ENCODE assay signal across 8 mouse cellular contexts in genomic region chr9:108347540-108348289, GRCm38 (mm10). TPM values are rescaled to one million over a fixed set of nuclear protein-coding genes. Genes with fewer than 3 reads are reported as not detected.
DNase-seq lines count a peak whose midpoint lies in the region; ATAC-seq and TF ChIP-seq lines count a peak whose summit lies in the region.

Gene Usp4 (plus strand): TSS chr9:108347853.

- peaks cover 40% of the 10 kb centered on the region for H3K79me2 ChIP-seq in myocyte (ENCODE audit: control insufficient read depth, insufficient read depth)

- peak; percentile 87 for TF ChIP-seq POLR2A in myocyte (IDR thresholded peaks at IDR 0.05; ENCODE audit: insufficient read length, low read depth)

- DNase-seq in c-Kit-negative CD71-positive TER-119-positive erythroid progenitor cells, embryonic 14.5 days (ENCODE audit: low read depth, low spot score) = peak; percentile 80
- peak; percentile 72 for DNase-seq in fibroblast of lung, adult 2 months (ENCODE audit: low read depth)
- peak; percentile 96 for DNase-seq in kidney, postnatal 10 days
- DNase-seq in liver, embryonic 11.5 days (ENCODE audit: low spot score) = peak; percentile 87
- DNase-seq in spleen, postnatal 4 days (ENCODE audit: low spot score in 2 of 2) = peak; percentile 88 to 94

- no peaks in the 10 kb centered on the region for H3K27me3 ChIP-seq in heart, embryonic 13.5 days (replicated peaks)
- H3K27me3 ChIP-seq in liver, embryonic 11.5 days (replicated peaks; ENCODE audit: control insufficient read depth, insufficient read depth, low read length) = no peaks in the 10 kb centered on the region
- no peaks in the 10 kb centered on the region for H3K27me3 ChIP-seq in myocyte (ENCODE audit: control insufficient read depth, insufficient read depth, insufficient read length)

- ATAC-seq in CD4-positive, CD25-positive, alpha-beta regulatory T cell, adult 4 months = peak; percentile 92
- peak; percentile 87 for ATAC-seq in heart, embryonic 13.5 days (ENCODE audit: extremely low read depth, insufficient number of reproducible peaks, low FRiP score, low TSS enrichment)
- ATAC-seq in liver, embryonic 11.5 days (replicated peaks; ENCODE audit: low FRiP score) = peak; percentile 83

- peaks cover 24% of the 10 kb centered on the region for H3K4me1 ChIP-seq in heart, embryonic 13.5 days
- H3K4me1 ChIP-seq in liver, embryonic 11.5 days (replicated peaks; ENCODE audit: control insufficient read depth, insufficient read depth, low read length) = peaks cover 40% of the 10 kb centered on the region

- under 1% methylated on average over 74 of the region's 75 CpGs for WGBS in heart, embryonic 13.5 days
- WGBS in liver, embryonic 11.5 days = under 1% methylated on average over 75 of the region's 75 CpGs

- peak within 1 kb of the TSS; percentile 96 for H3K27ac ChIP-seq in heart, embryonic 13.5 days (replicated peaks)
- H3K27ac ChIP-seq in liver, embryonic 11.5 days (ENCODE audit: low read depth, low read length) = peak within 1 kb of the TSS; percentile 87

- H3K4me2 ChIP-seq in heart, embryonic 13.5 days = peak within 1 kb of the TSS; percentile 89
- peak within 1 kb of the TSS; percentile 77 for H3K4me2 ChIP-seq in liver, embryonic 11.5 days
- H3K4me2 ChIP-seq in myocyte (ENCODE audit: low read depth) = peak within 1 kb of the TSS; percentile 90

- H3K9me3 ChIP-seq in heart, embryonic 13.5 days = no peaks in the 10 kb centered on the region
- H3K9me3 ChIP-seq in liver, embryonic 11.5 days (ENCODE audit: control insufficient read depth, low read length) = no peaks in the 10 kb centered on the region

- H3K4me3 ChIP-seq in heart, embryonic 13.5 days = peak within 1 kb of the TSS; percentile 92
- H3K4me3 ChIP-seq in liver, embryonic 11.5 days (ENCODE audit: low read depth, low read length) = peak within 1 kb of the TSS; percentile 98
- peak within 1 kb of the TSS; percentile 87 for H3K4me3 ChIP-seq in myocyte

- H3ac ChIP-seq in myocyte (ENCODE audit: control insufficient read depth, insufficient read length) = peak within 1 kb of the TSS; percentile 98

- H3K36me3 ChIP-seq in heart, embryonic 13.5 days = peaks cover 29% of the 10 kb centered on the region
- H3K36me3 ChIP-seq in liver, embryonic 11.5 days (ENCODE audit: control insufficient read depth, insufficient read depth, low read length) = peaks cover 23% of the 10 kb centered on the region
- H3K36me3 ChIP-seq in myocyte (ENCODE audit: control insufficient read depth, insufficient read depth) = peaks cover 29% of the 10 kb centered on the region

- peak within 1 kb of the TSS; percentile 94 for H3K9ac ChIP-seq in heart, embryonic 13.5 days
- H3K9ac ChIP-seq in liver, embryonic 11.5 days (ENCODE audit: low read depth, low read length) = peak within 1 kb of the TSS; percentile 92

TF ChIP-seq in myocyte, 11 proteins besides CTCF, POLR2A, EP300 and RAD21:
- no peak for TF ChIP-seq TCF12 (IDR thresholded peaks at IDR 0.05; ENCODE audit: insufficient read depth, poor library complexity, severe bottlenecking)
- TF ChIP-seq TCF3 (IDR thresholded peaks at IDR 0.05; ENCODE audit: insufficient read length, low read depth) = no peak
- no peak for TF ChIP-seq CEBPB (IDR thresholded peaks at IDR 0.05; ENCODE audit: insufficient read depth, poor library complexity, severe bottlenecking)
- no peak for TF ChIP-seq MAX (IDR thresholded peaks at IDR 0.05; ENCODE audit: low read depth)
- peak in 1 of 3 experiments; percentile 26 for TF ChIP-seq MYOG (IDR thresholded peaks at IDR 0.05; ENCODE audit: control insufficient read depth in 1 of 3, insufficient read depth in 1 of 3, insufficient read length in 2 of 3, low read depth in 2 of 3)
- no peak for TF ChIP-seq SRF (IDR thresholded peaks at IDR 0.05; ENCODE audit: control insufficient read depth, insufficient read length, low read depth)
- TF ChIP-seq USF1 (IDR thresholded peaks at IDR 0.05; ENCODE audit: low read depth) = no peak
- TF ChIP-seq REST (IDR thresholded peaks at IDR 0.05; ENCODE audit: insufficient read depth, insufficient read length) = no peak
- TF ChIP-seq MYOD1 (IDR thresholded peaks at IDR 0.05; ENCODE audit: control insufficient read depth in 1 of 3, insufficient read length in 2 of 3, low read depth in 2 of 3) = peak in 1 of 3 experiments; percentile 41
- TF ChIP-seq E2F4 (IDR thresholded peaks at IDR 0.05; ENCODE audit: insufficient read depth) = no peak
- TF ChIP-seq POLR2AphosphoS2 (IDR thresholded peaks at IDR 0.05; ENCODE audit: insufficient read length, low read depth) = peak; percentile 83

RNA-seq across cellular contexts. Expression of gene Usp4, which starts in this region (rescaled TPM):
- polyA plus RNA-seq in CD4-positive, CD25-positive, alpha-beta regulatory T cell, adult 4 months (2017; shearing (Covaris generic)) = 100 to 1,000 TPM; 102 to 155 TPM
- 80.6 and 86.7 TPM in 2 replicates for polyA plus RNA-seq in heart, embryonic 13.5 days (2015; fragmentation: Nextera tagmentation; extraction: Ambion mirVana)
- polyA plus RNA-seq in liver, embryonic 11.5 days (2014; fragmentation: Nextera tagmentation; extraction: Ambion mirVana) = 114 and 122 TPM in 2 replicates
- polyA plus RNA-seq in myocyte (2012; fragmentation: generic; extraction: Trizol) = 89.4 TPM

Comparison
In these comparisons a context has a peak if more than half of its experiments do, and no peak if none do; other contexts are left out.
1. Peak in every context shown above with its lines: DNase-seq, ATAC-seq, H3K4me3 ChIP-seq and H3K27ac ChIP-seq.